ENCODE assay signal across 10 mouse cellular contexts in the genomic region with DNA sequence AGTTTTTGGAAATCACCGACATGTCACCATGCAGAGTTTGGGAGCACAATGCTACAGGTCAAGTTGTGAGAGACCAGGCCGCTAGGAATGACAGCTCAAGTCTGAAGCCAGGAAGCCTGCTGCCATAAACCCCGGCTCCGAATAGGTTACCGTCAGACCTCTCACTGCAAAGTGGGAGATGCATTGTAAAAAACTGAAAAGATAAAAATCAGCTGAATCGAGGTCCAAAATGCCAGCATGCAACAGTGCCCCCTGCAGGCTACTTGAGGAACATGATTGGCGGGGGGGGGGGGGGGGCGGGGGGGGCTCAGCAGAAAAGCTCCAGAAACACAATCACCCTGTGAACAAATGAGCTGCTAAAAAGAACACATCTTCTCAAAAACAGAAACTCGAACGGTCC. TPM values are rescaled to one million over a fixed set of nuclear protein-coding genes. Genes with fewer than 3 reads are reported as not detected.
DNase-seq lines count a peak whose midpoint lies in the region; TF ChIP-seq lines count a peak whose summit lies in the region.
"Had no signal": no experiment of that assay in that cellular context is flagged by ENCODE, and none has a peak within 500 bp of the region (broad histone marks: within the 10 kb centered on the region; RNA-seq: fewer than 3 reads in every experiment).

No protein-coding gene starts in this region.

- H3K27me3 ChIP-seq in MEL (ENCODE audit: control insufficient read depth in 1 of 2, insufficient read depth in 2 of 2, low read length in 2 of 2) = no peaks in the 10 kb centered on the region

- TF ChIP-seq POLR2A in MEL (IDR thresholded peaks at IDR 0.05; ENCODE audit: control insufficient read depth in 1 of 2, insufficient read depth in 1 of 2, low read depth in 1 of 2, low read length in 2 of 2, poor library complexity in 1 of 2) = no peak

- H3K4me1 ChIP-seq in MEL (ENCODE audit: control insufficient read depth in 1 of 2, insufficient read depth in 2 of 2, low read length in 2 of 2) = peaks cover 5 to 22% of the 10 kb centered on the region in 2 experiments
- H3K4me1 ChIP-seq: limb, embryonic 12.5 days had no signal

- no peak for TF ChIP-seq EP300 in MEL (IDR thresholded peaks at IDR 0.05; ENCODE audit: low read depth in 1 of 2, low read length in 2 of 2)

- H3K9me3 ChIP-seq in MEL (replicated peaks; ENCODE audit: insufficient read depth, low read length) = no peaks in the 10 kb centered on the region
- H3K9me3 ChIP-seq: limb, embryonic 12.5 days; neural tube, embryonic 13.5 days had no signal

- TF ChIP-seq CTCF in layer of hippocampus, adult 2 months (conservative IDR thresholded peaks at IDR 0.05) = peak; percentile 62
- peak; percentile 7 to 66 (median 51); a peak in 5 of 6 replicates for TF ChIP-seq CTCF in MEL (IDR thresholded peaks at IDR 0.05 in 2 of 3, conservative IDR thresholded peaks at IDR 0.05 in 1 of 3; ENCODE audit: control insufficient read depth in 1 of 3, insufficient read depth in 1 of 3, low read depth in 2 of 3, low read length in 3 of 3, poor library complexity in 1 of 3, severe bottlenecking in 1 of 3)

- H3K36me3 ChIP-seq in MEL (ENCODE audit: control insufficient read depth in 1 of 2, insufficient read depth in 2 of 2, low read length in 2 of 2) = peaks cover 0 to 3% of the 10 kb centered on the region in 2 experiments; a peak in 2 of 4 replicates
- H3K36me3 ChIP-seq: limb, embryonic 12.5 days; neural tube, embryonic 13.5 days had no signal

- H3K9ac ChIP-seq in MEL (ENCODE audit: control insufficient read depth, low read depth, low read length, poor library complexity, severe bottlenecking) = no peak overlapping the region
- H3K9ac ChIP-seq: limb, embryonic 12.5 days; neural tube, embryonic 13.5 days had no signal

- peak; percentile 35 for DNase-seq in cerebellum, adult 8-10 months
- no peak for DNase-seq in cerebellum, adult 9-11 months
- peak in 1 of 2 experiments; percentile 51 for DNase-seq in layer of hippocampus, adult 2 months (ENCODE audit: low spot score in 2 of 2)
- DNase-seq in layer of hippocampus, adult 9-11 months = no peak
- no peak for DNase-seq in MEL (ENCODE audit: low read depth, low spot score)
- DNase-seq in lung, postnatal 10 days = peak; percentile 29
- DNase-seq in T-cell, adult 2 months (ENCODE audit: low spot score) = no peak
- no peak for DNase-seq in heart, adult 8-10 months (ENCODE audit: low spot score)

- TF ChIP-seq RAD21 in MEL (IDR thresholded peaks at IDR 0.05; ENCODE audit: low read depth, low read length) = peak; percentile 11

- no peaks in the 10 kb centered on the region for H3K79me2 ChIP-seq in MEL (ENCODE audit: control insufficient read depth, insufficient read depth, low read length, poor library complexity)

- H3K4me3 ChIP-seq in layer of hippocampus, adult 2 months = no peak overlapping the region; the same call in 1 of the 2 replicates
- H3K4me3 ChIP-seq in MEL (ENCODE audit: control insufficient read depth in 1 of 2, insufficient read depth in 1 of 2, low read depth in 2 of 2, low read length in 2 of 2) = no peak overlapping the region
- H3K4me3 ChIP-seq: limb, embryonic 12.5 days; neural tube, embryonic 13.5 days had no signal

- H3K27ac ChIP-seq in layer of hippocampus, adult 2 months = peak overlapping the region; percentile 46; the same call in 1 of the 2 replicates
- H3K27ac ChIP-seq in MEL (ENCODE audit: control insufficient read depth, low read depth, low read length) = no peak overlapping the region
- H3K27ac ChIP-seq: limb, embryonic 12.5 days; neural tube, embryonic 13.5 days had no signal

TF ChIP-seq in MEL, 35 proteins besides CTCF, POLR2A, EP300 and RAD21:
- TF ChIP-seq ETS1 (IDR thresholded peaks at IDR 0.05; ENCODE audit: low read depth, low read length) = no peak
- TF ChIP-seq MAZ (IDR thresholded peaks at IDR 0.05; ENCODE audit: low read depth, low read length) = 0 out of 2 replicates have a peak, but pooled peaks have one; percentile 43

RNA-seq across cellular contexts. Expression of a gene that starts 13.7 kb away (rescaled TPM):
- total RNA-seq in layer of hippocampus, adult 2 months (2021) = not detected
- total RNA-seq in MEL (2012; rRNA removed) = 0.39 and 0.42 TPM in 2 replicates
- under 1 TPM in 1 of 2 experiments, not detected in 1; 0.58 TPM for polyA plus RNA-seq in MEL (2012; ENCODE audit: insufficient read depth in 1 of 2, insufficient read length in 2 of 2, low read depth in 1 of 2, low replicate concordance in 2 of 2, missing spikeins in 1 of 2)
- total RNA-seq in heart, adult 8-10 months (2022) = under 1 TPM in 1 of 4 experiments, not detected in 3; 0.13 TPM

RNA-seq across cellular contexts. Expression of a gene that starts 18.3 kb away (rescaled TPM):
- under 1 TPM; 0.90 to 0.93 TPM for total RNA-seq in layer of hippocampus, adult 2 months (2021)
- 24.3 and 25.8 TPM in 2 replicates for total RNA-seq in MEL (2012; rRNA removed)
- polyA plus RNA-seq in MEL (2012; ENCODE audit: insufficient read depth in 1 of 2, insufficient read length in 2 of 2, low read depth in 1 of 2, low replicate concordance in 2 of 2, missing spikeins in 1 of 2) = 10 to 100 TPM in 1 of 2 experiments, not detected in 1; 45.3 TPM
- 1 to 10 TPM in 1 of 4 experiments, under 1 TPM in 2, not detected in 1; 0.41 to 1.4 (median 0.65) TPM for total RNA-seq in heart, adult 8-10 months (2022)

Comparison
In these comparisons a context has a peak if more than half of its experiments do, and no peak if none do; other contexts are left out.
1. DNase-seq: peak in cerebellum, adult 8-10 months (single experiment) and lung, postnatal 10 days (single experiment); none in cerebellum, adult 9-11 months (single experiment), layer of hippocampus, adult 9-11 months (single experiment), MEL (single experiment), T-cell, adult 2 months (single experiment) and heart, adult 8-10 months (single experiment).
2. RNA of a gene that starts 18.3 kb away (total RNA-seq): 24.3 to 25.8 TPM in MEL; 0.90 to 0.93 TPM in layer of hippocampus, adult 2 months and 0.41 to 1.4 TPM in heart, adult 8-10 months; every median in the first group is over 10 times any median in the second.